Mouse (Mus musculus): ENCODE measurements around the gene Plekhm3. TPM values are rescaled to one million over a fixed set of nuclear protein-coding genes. Genes with fewer than 3 reads are reported as not detected.

Gene Plekhm3
- total and polyA plus RNA-seq, 2 experiments from 2014 or later = 5.3 to 13.2 TPM

GRCm38 (mm10) chr1:64736681-64737501 is 219.7 kb downstream of the Plekhm3 start:
- H3K4me1 ChIP-seq (ENCODE audit: insufficient read depth) = peaks cover 28% of the 10 kb centered on the region
- WGBS = 1% methylated on average over 55 of the region's 56 CpGs
- peak; percentile 2; the same call in 1 of the 2 replicates for ATAC-seq
- peak overlapping the region; percentile 39 for H3K9ac ChIP-seq
- H3K27ac ChIP-seq (ENCODE audit: low read depth, low read length) = no peak overlapping the region
- no peaks in the 10 kb centered on the region for H3K9me3 ChIP-seq (ENCODE audit: low read length)
- DNase-seq = peak; percentile 30
- peak overlapping the region; percentile 65 for H3K4me3 ChIP-seq (ENCODE audit: low read depth, low read length)
- H3K27me3 ChIP-seq (ENCODE audit: insufficient read depth, low read length) = peaks cover 35% of the 10 kb centered on the region
- H3K36me3 ChIP-seq (ENCODE audit: insufficient read depth) = no peaks in the 10 kb centered on the region
- peak overlapping the region; percentile 92 for H3K4me2 ChIP-seq (ENCODE audit: low read depth)
- TF ChIP-seq CTCF (IDR thresholded peaks at IDR 0.05; ENCODE audit: low read depth) = no peak

Other genes with a start within 250 kb of the Plekhm3 start
- 1.6 and 4.7 TPM in 2 replicates for gene Fzd5, start 219.1 kb downstream of the Plekhm3 start, total RNA-seq (2014; rRNA removed)
- gene Fzd5, start 219.1 kb downstream of the Plekhm3 start, polyA plus RNA-seq (2015; fragmentation: Nextera tagmentation; extraction: Ambion mirVana) = 0.21 and 0.35 TPM in 2 replicates
- not detected in 2 replicates for gene Akr1cl, start 75.9 kb upstream of the Plekhm3 start, total RNA-seq (2014; rRNA removed)
- gene Akr1cl, start 75.9 kb upstream of the Plekhm3 start, polyA plus RNA-seq (2015; fragmentation: Nextera tagmentation; extraction: Ambion mirVana) = not detected in 2 replicates
- not detected in 2 replicates for gene Cryge, start 94.3 kb upstream of the Plekhm3 start, total RNA-seq (2014; rRNA removed)
- gene Cryge, start 94.3 kb upstream of the Plekhm3 start, polyA plus RNA-seq (2015; fragmentation: Nextera tagmentation; extraction: Ambion mirVana) = not detected in 2 replicates
- not detected in 2 replicates for gene Crygd, start 106.6 kb upstream of the Plekhm3 start, total RNA-seq (2014; rRNA removed)
- not detected in 2 replicates for gene Crygd, start 106.6 kb upstream of the Plekhm3 start, polyA plus RNA-seq (2015; fragmentation: Nextera tagmentation; extraction: Ambion mirVana)
- gene Crygc, start 116.9 kb upstream of the Plekhm3 start, total RNA-seq (2014; rRNA removed) = not detected in 2 replicates
- gene Crygc, start 116.9 kb upstream of the Plekhm3 start, polyA plus RNA-seq (2015; fragmentation: Nextera tagmentation; extraction: Ambion mirVana) = not detected in 2 replicates
- gene Crygb, start 125.5 kb upstream of the Plekhm3 start, total RNA-seq (2014; rRNA removed) = not detected in 2 replicates
- 0.31 and 0.52 TPM in 2 replicates for gene Crygb, start 125.5 kb upstream of the Plekhm3 start, polyA plus RNA-seq (2015; fragmentation: Nextera tagmentation; extraction: Ambion mirVana)
- not detected in 2 replicates for gene Cryga, start 146.5 kb upstream of the Plekhm3 start, total RNA-seq (2014; rRNA removed)
- 0.39 and 0.44 TPM in 2 replicates for gene Cryga, start 146.5 kb upstream of the Plekhm3 start, polyA plus RNA-seq (2015; fragmentation: Nextera tagmentation; extraction: Ambion mirVana)
- gene Gm28845, start 162.7 kb upstream of the Plekhm3 start, total RNA-seq (2014; rRNA removed) = 0.92 TPM in 1 of 2 replicates, not detected in the other
- gene Gm28845, start 162.7 kb upstream of the Plekhm3 start, polyA plus RNA-seq (2015; fragmentation: Nextera tagmentation; extraction: Ambion mirVana) = 0.52 TPM in 1 of 2 replicates, not detected in the other
- gene D630023F18Rik, start 166.4 kb upstream of the Plekhm3 start, total RNA-seq (2014; rRNA removed) = 6.5 and 9.8 TPM in 2 replicates
- gene D630023F18Rik, start 166.4 kb upstream of the Plekhm3 start, polyA plus RNA-seq (2015; fragmentation: Nextera tagmentation; extraction: Ambion mirVana) = 8.2 and 12.3 TPM in 2 replicates
- 366 and 375 TPM in 2 replicates for gene Idh1, start 229.7 kb upstream of the Plekhm3 start, total RNA-seq (2014; rRNA removed)
- gene Idh1, start 229.7 kb upstream of the Plekhm3 start, polyA plus RNA-seq (2015; fragmentation: Nextera tagmentation; extraction: Ambion mirVana) = 436 and 453 TPM in 2 replicates
- gene Pikfyve, start 229.9 kb upstream of the Plekhm3 start, total RNA-seq (2014; rRNA removed) = 33.6 and 42.6 TPM in 2 replicates
- gene Pikfyve, start 229.9 kb upstream of the Plekhm3 start, polyA plus RNA-seq (2015; fragmentation: Nextera tagmentation; extraction: Ambion mirVana) = 8.3 and 9.9 TPM in 2 replicates